Mouse (Mus musculus) ES-E14 (cell line): ENCODE data around the gene Exoc3l.

Experiments
- CHD2 ChIP-seq: IDR thresholded peaks from 2 replicates; pipeline ENCODE4 v1.6.1; 2014; ENCODE audit warnings: mild to moderate bottlenecking, low read depth, low read length, inconsistent platforms
- HCFC1 ChIP-seq: IDR thresholded peaks from 2 replicates; pipeline ENCODE4 v1.6.1; 2012; ENCODE audit warnings: low read length, inconsistent platforms, borderline replicate concordance; ENCODE audit not compliant: insufficient read depth
- MAFK ChIP-seq: IDR thresholded peaks from 2 replicates; pipeline ENCODE4 v1.6.1; 2014; ENCODE audit warnings: mild to moderate bottlenecking, low read depth, low read length, inconsistent platforms; ENCODE audit not compliant: insufficient read depth
- ZC3H11A ChIP-seq: IDR thresholded peaks from 2 replicates; pipeline ENCODE4 v1.6.1; 2012; ENCODE audit warnings: low read depth, mild to moderate bottlenecking, inconsistent platforms, low read length, borderline replicate concordance
- ZNF384 ChIP-seq: IDR thresholded peaks from 2 replicates; pipeline ENCODE4 v1.6.1; 2012; ENCODE audit warnings: low read depth, low read length, inconsistent platforms

- TF ChIP-seq ZC3H11A (no peak), HCFC1 (peak; percentile 43; the same call in 1 of the 2 replicates), ZNF384 (no peak), MAFK (no peak), CHD2 (no peak)
Observed at GRCm38 (mm10) chr8:105254152-105254965, 41.5 kb downstream of the Exoc3l start.
